Mouse (Mus musculus): Measurements from ENCODE around the gene Arhgap23. TPM values are rescaled to one million over a fixed set of nuclear protein-coding genes. Genes with fewer than 3 reads are reported as not detected.

The Arhgap23 gene
- polyA plus RNA-seq, 1 experiment from 2014 or later, result 4.0 TPM

DNA sequence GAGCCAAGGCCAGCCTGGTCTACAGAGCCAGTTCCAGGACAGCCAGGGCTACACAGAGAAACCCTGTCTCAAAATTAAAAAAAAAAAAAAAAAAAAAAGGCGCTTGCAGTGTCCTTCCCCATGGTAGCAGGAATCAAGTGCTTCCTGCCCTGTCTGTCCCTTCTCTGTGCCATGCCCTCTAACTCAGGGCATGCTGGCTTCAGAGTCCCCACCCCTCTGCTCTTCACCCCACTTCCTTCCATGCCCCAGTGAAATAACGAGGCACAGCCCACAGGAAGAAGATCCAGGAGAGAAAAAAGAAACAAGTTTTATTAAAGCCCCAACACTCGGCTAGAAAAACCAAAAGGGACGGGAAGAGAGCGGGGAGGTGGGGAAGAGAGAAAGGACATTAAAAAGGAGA lies 93.7 kb downstream of the Arhgap23 start:
- DNase-seq (ENCODE audit: low spot score), result no peak
- 55% methylated on average over 5 of the region's 5 CpGs for WGBS
- Histone ChIP-seq H3K4me1 (replicated peaks) (peaks cover 46% of the 10 kb centered on the region), H3K36me3 (no peaks in the 10 kb centered on the region), H3K4me3 (no peak overlapping the region), H3K9me3 (no peaks in the 10 kb centered on the region), H3K27ac (0 out of 2 replicates have a peak overlapping the region, but pooled peaks have one; percentile 23), H3K27me3 (ENCODE audit: insufficient read depth, poor library complexity, severe bottlenecking) (0 out of 2 replicates have a peak, but pooled peaks cover 19% of the 10 kb centered on the region)

DNA sequence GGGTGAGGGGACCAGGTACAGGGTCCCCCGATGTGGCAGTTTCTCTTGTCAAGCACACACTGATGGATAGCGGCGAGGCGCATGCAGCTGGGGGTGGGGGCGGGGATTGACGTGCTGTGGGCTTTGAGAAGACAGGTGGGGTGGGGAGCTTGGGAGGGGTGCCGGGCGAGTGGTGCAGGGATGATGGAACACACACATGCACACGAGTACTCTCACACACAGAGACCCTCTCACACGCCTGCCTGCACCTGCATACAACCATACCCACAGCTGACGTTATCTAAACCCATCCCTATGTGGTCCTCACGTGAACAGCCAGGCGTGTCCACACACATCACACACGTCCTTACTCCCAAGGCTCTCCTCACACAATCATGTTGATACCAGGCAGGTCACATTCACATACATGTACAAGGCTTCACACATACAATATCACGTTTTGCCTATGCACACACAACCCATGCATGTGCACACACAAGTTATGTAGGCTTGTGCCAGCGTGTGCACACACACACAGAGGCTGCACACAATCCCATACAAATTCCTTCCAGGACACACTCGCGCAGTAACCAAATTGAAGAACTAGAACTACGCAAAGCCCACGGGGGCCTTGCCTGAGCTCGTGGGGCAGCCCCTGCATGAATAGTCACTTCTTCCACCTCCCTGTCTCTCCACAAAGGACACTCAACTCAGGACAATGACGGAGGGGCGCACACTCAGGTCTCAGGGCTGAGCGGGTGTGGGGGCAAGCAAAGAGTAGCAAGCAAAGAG lies 94.6 kb downstream of the Arhgap23 start:
- H3K4me1 ChIP-seq (replicated peaks), result peaks cover 46% of the 10 kb centered on the region
- peaks cover 6% of the 10 kb centered on the region; the same call in 1 of the 2 replicates for H3K36me3 ChIP-seq
- H3K27ac ChIP-seq, result 0 out of 2 replicates have a peak overlapping the region, but pooled peaks have one; percentile 35
- DNase-seq (ENCODE audit: low spot score), result no peak
- 0 out of 2 replicates have a peak, but pooled peaks cover 14% of the 10 kb centered on the region for H3K27me3 ChIP-seq (ENCODE audit: insufficient read depth, poor library complexity, severe bottlenecking)
- 58% methylated on average over 24 of the region's 24 CpGs for WGBS
- no peaks in the 10 kb centered on the region for H3K9me3 ChIP-seq
- H3K4me3 ChIP-seq, result no peak overlapping the region

DNA sequence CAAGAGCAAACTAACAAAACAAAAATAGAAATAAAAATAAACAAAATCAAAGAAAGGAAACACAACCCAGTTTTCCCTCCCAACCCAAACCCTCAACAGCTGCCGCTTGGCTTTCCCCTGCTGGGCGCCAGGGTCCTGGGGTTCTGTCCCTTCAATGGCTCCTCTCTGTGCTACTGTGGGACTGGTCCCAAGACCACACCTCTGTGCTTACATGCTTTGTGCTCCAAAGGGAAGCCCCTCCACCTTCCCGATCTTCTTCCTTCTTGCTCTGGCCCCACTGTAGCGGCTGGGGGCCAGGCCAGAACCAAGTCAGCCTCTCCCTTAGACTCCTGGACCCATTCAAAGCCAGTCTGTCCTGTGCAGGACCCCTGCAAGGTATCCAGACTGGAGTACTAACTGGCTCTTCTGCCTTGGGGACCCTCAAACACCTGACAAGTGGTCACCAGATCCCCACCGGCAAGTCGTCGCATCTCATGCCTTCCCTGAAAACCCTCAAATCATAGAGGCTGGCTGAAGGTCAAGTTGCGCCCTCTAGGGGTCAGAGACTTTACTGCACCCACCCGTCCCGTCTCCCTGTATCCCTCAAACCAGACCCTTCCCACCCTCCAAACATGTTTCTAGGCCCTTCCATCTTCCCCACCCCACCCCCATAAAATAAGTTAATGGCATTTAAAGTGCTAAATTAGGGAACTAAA lies 95.8 kb downstream of the Arhgap23 start:
- DNase-seq (ENCODE audit: low spot score), result peak; percentile 85
- Histone ChIP-seq H3K27me3 (ENCODE audit: insufficient read depth, poor library complexity, severe bottlenecking) (0 out of 2 replicates have a peak, but pooled peaks cover 18% of the 10 kb centered on the region), H3K4me3 (peak overlapping the region; percentile 25), H3K9me3 (0 out of 2 replicates have a peak, but pooled peaks cover 3% of the 10 kb centered on the region), H3K4me1 (replicated peaks) (peaks cover 46% of the 10 kb centered on the region), H3K36me3 (peaks cover 16% of the 10 kb centered on the region), H3K27ac (peak overlapping the region; percentile 80)
- WGBS, result 16% methylated on average over 10 of the region's 10 CpGs

DNA sequence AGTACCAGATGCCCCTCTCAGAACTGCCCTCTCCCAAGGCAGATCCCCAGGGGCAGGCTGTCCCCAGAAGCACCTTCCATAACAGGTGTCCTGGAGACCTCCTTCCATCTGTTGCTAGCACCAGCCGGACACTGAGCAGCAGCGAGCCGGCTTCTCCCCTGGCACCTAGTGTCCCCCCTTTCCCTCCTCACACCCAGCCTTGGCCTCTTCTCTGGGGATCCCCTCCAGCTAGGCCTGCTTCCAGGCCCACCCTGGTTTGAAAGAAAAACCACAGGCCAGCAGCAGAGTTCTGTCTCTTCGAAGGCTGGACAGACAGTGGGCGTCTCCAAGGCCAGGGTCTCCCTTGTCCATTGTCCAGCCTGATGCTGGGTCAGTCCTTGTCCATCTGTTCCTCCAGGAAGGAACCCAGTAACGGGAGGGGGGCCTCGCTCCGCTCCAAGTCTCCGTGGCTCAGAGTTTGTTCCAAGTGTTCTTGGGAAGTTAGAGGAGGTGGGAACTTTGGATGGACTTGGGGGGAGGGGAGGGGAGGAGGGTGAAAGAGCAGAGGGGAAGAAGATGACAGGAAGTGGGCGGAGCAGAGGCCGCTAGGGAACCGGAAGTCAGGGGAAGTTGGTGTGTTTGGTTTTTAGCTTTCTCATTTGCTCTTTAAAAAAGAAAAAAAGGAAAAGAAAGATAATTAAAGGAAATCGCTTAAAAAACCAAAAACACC lies 96.5 kb downstream of the Arhgap23 start:
- peak overlapping the region; percentile 25 for H3K4me3 ChIP-seq
- H3K36me3 ChIP-seq, result peaks cover 16% of the 10 kb centered on the region
- H3K27ac ChIP-seq, result peak overlapping the region; percentile 80
- DNase-seq (ENCODE audit: low spot score), result peak; percentile 63
- 35% methylated on average over 13 of the region's 13 CpGs for WGBS
- 0 out of 2 replicates have a peak, but pooled peaks cover 3% of the 10 kb centered on the region for H3K9me3 ChIP-seq
- peaks cover 46% of the 10 kb centered on the region for H3K4me1 ChIP-seq (replicated peaks)
- 0 out of 2 replicates have a peak, but pooled peaks cover 18% of the 10 kb centered on the region for H3K27me3 ChIP-seq (ENCODE audit: insufficient read depth, poor library complexity, severe bottlenecking)

DNA sequence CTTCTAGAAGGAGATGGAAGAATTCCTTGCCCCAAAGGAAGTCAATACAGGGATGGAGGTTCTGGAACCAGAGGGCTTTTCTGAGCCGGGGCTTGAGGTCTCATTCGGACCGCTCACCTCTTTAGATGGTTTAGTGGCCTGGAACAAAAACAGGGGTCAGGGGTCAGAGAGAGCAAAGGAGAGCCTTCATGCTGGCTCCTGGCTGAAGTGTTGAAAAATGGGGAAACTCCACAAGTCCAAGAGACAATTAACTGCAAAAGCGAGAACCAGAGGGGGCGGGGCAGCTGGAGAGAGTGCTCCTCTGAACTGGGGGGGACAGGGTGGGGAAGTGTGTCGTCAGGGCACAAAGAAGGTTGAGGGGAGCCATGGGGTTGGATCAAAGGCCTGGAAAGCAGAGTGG lies 97.2 kb downstream of the Arhgap23 start:
- H3K27ac ChIP-seq, result peak overlapping the region; percentile 80

DNA sequence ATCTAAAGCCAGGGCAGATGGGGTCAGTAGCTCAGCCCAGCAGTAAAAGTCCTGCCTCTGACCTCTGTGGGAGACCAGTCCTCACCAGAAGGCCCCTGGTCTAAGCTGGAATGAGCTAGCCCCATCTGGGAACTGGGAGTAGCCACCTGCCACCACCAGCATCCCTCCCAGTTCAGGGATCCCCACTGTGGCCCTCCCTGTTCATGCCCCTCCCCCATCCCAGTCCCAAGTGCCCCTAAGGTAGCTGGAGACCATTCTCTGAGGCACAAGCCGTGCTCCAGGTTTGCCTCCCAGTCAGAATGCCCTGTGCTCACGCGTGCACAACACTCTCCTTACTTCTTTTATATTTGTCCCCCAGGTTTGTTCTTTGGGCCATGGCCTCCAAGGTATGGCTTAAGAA lies 97.7 kb downstream of the Arhgap23 start:
- H3K4me3 ChIP-seq, result 0 out of 2 replicates have a peak overlapping the region, but pooled peaks have one; percentile 25
- 0 out of 2 replicates have a peak, but pooled peaks cover 3% of the 10 kb centered on the region for H3K9me3 ChIP-seq
- DNase-seq (ENCODE audit: low spot score), result no peak
- WGBS, result 68% methylated on average over 3 of the region's 3 CpGs
- H3K4me1 ChIP-seq (replicated peaks), result peaks cover 46% of the 10 kb centered on the region
- H3K36me3 ChIP-seq, result peaks cover 16% of the 10 kb centered on the region
- H3K27me3 ChIP-seq (ENCODE audit: insufficient read depth, poor library complexity, severe bottlenecking), result 0 out of 2 replicates have a peak, but pooled peaks cover 22% of the 10 kb centered on the region
- peak overlapping the region; percentile 80 for H3K27ac ChIP-seq

More for the DNA sequence above, 97.2 kb downstream of the Arhgap23 start:
- Histone ChIP-seq H3K9me3 (0 out of 2 replicates have a peak, but pooled peaks cover 3% of the 10 kb centered on the region), H3K27me3 (ENCODE audit: insufficient read depth, poor library complexity, severe bottlenecking) (0 out of 2 replicates have a peak, but pooled peaks cover 22% of the 10 kb centered on the region), H3K4me1 (replicated peaks) (peaks cover 46% of the 10 kb centered on the region), H3K36me3 (peaks cover 16% of the 10 kb centered on the region), H3K4me3 (peak overlapping the region; percentile 25)
- DNase-seq (ENCODE audit: low spot score), result no peak
- 23% methylated on average over 6 of the region's 6 CpGs for WGBS

DNA sequence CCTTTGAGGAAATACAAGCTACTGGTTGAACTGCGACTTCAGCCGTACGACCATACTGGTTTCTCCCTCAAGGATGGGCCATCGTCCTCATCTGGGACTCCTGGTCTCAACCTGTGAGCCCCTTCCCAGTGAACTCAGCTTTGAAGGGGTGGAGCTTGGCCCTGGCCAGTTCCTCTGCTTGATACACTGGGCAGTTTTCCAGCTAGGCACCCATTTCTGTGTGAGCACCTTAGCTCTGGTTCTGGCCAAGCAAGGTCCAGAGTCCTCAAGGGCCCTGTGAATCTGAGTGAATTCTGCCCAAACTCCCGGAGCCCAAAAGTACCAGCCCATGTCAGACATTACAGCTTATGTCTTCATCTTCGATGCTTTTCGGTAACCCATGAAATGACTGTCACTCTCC lies 105.2 kb downstream of the Arhgap23 start:
- H3K9me3 ChIP-seq, result 0 out of 2 replicates have a peak, but pooled peaks cover under 1% of the 10 kb centered on the region
- peaks cover 20% of the 10 kb centered on the region; the same call in 1 of the 2 replicates for H3K27me3 ChIP-seq (ENCODE audit: insufficient read depth, poor library complexity, severe bottlenecking)
- H3K4me3 ChIP-seq, result no peak overlapping the region
- no peak for DNase-seq (ENCODE audit: low spot score)
- peaks cover 40% of the 10 kb centered on the region for H3K4me1 ChIP-seq (replicated peaks)
- peaks cover 45% of the 10 kb centered on the region for H3K36me3 ChIP-seq
- H3K27ac ChIP-seq, result no peak overlapping the region
- 91% methylated on average over 7 of the region's 7 CpGs for WGBS

DNA sequence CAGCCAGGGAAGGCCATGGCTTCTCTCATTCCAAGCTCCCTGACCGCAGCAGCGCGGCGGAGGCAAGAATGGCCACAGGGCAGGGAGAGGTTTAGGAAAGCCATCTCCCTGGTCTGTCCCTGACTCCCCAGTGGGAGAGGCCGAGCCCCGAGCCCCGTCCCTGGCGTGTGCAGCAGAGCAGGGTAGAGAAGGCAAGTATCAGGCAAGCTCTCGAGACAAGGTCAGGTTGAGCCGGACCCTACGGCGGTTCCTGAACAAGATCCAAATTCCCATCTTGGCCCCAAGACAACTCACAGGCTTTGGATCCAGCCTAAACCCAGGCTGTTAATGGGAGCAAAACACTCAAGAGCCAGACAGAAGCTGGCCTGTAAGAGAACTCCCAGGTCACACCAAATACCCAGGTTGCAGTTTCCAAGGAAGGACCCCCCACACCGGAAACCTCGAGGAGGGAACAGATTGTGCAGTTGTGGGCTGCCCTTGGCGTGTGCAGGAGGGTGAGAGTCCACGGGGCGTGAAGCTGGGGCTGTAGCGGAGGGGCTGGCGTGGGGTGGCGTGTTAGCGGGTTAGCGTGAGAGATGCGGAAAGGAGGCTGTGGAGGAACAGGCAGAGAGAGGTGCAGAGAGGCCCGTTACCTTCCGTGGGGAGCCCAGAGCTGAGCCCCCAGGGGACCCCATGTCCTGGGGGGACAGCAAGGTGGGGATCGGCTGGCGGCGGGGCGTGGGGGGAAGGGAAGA lies 106.6 kb downstream of the Arhgap23 start:
- H3K27me3 ChIP-seq (ENCODE audit: insufficient read depth, poor library complexity, severe bottlenecking), result peaks cover 17% of the 10 kb centered on the region; the same call in 1 of the 2 replicates
- no peak overlapping the region; the same call in 1 of the 2 replicates for H3K27ac ChIP-seq
- 84% methylated on average over 29 of the region's 29 CpGs for WGBS
- H3K4me1 ChIP-seq (replicated peaks), result peaks cover 50% of the 10 kb centered on the region
- no peak for DNase-seq (ENCODE audit: low spot score)
- H3K9me3 ChIP-seq, result no peaks in the 10 kb centered on the region
- no peak overlapping the region for H3K4me3 ChIP-seq
- peaks cover 50% of the 10 kb centered on the region for H3K36me3 ChIP-seq

DNA sequence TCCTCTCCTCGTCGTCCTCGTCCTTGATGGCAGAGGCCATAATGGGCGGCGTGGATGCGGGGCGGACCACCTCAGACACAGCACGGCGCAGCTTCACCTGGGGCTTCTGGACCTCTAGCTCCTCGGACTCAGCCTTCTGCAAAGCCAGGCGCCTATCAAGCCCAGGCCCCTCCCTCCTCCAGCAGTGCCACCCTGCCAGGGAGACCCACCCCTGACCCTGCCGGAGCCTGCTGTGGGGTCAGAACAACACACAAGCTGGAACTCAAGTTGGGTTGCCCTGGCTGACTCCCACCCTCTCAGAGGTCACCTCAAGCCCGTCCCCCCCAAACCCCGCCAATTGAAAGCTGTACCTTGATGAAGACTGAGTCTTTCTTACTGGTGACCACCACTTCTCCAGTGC lies 107.8 kb downstream of the Arhgap23 start:
- Histone ChIP-seq H3K36me3 (peaks cover 50% of the 10 kb centered on the region), H3K27ac (peak overlapping the region; percentile 82), H3K9me3 (no peaks in the 10 kb centered on the region), H3K4me1 (replicated peaks) (peaks cover 50% of the 10 kb centered on the region), H3K4me3 (no peak overlapping the region), H3K27me3 (ENCODE audit: insufficient read depth, poor library complexity, severe bottlenecking) (peaks cover 13% of the 10 kb centered on the region; the same call in 1 of the 2 replicates)
- WGBS, result 83% methylated on average over 14 of the region's 14 CpGs
- no peak for DNase-seq (ENCODE audit: low spot score)

DNA sequence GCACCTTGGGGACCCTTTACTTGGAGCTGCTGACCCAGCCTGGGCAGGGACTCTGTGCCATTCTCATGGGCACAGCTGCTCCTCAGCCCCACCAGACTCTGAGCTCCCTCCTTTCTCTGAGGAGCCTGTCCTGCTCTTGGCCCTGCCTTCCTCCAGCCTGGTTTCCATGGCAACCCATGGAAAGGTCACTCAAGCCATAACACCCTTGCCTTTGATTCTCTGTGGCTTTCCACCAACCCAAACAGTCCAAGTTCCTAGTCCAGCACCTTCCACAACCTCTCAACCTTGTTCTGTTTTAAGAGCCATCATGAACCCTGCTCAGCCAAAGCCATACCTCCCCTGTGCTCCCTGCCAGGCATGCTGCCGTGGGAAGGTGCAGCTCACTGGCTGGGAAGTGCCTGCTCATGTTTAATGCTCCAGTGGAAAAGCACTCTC lies 108.5 kb downstream of the Arhgap23 start:
- Histone ChIP-seq H3K27ac (peak overlapping the region; percentile 82), H3K4me3 (peak overlapping the region; percentile 12), H3K36me3 (peaks cover 42% of the 10 kb centered on the region), H3K9me3 (no peaks in the 10 kb centered on the region), H3K27me3 (ENCODE audit: insufficient read depth, poor library complexity, severe bottlenecking) (peaks cover 13% of the 10 kb centered on the region; the same call in 1 of the 2 replicates), H3K4me1 (replicated peaks) (peaks cover 50% of the 10 kb centered on the region)
- WGBS, result 14% methylated on average over 1 of the region's 1 CpGs
- peak; percentile 66 for DNase-seq (ENCODE audit: low spot score)

DNA sequence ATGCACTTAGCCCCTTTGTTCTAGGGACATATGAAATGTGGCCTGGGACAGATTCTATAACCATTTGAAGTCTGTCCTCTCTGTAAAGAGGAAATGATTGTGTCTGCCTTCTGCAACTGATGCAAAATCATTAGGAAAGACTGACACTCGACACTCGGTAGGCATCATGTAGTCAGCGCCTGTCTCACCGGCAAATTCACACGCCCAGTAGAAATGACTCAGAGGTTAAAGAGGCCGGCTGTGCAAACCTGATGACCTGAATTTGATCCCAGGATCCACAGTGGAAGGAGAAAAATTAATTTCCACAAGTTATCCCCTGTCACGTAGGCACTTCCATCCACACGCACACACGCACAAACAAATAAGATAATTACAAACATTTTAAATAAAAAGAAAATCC lies 109.0 kb downstream of the Arhgap23 start:
- Histone ChIP-seq H3K9me3 (no peaks in the 10 kb centered on the region), H3K27me3 (ENCODE audit: insufficient read depth, poor library complexity, severe bottlenecking) (peaks cover 13% of the 10 kb centered on the region; the same call in 1 of the 2 replicates), H3K4me1 (replicated peaks) (peaks cover 50% of the 10 kb centered on the region), H3K27ac (peak overlapping the region; percentile 82), H3K36me3 (peaks cover 38% of the 10 kb centered on the region), H3K4me3 (peak overlapping the region; percentile 12; the same call in 1 of the 2 replicates)
- DNase-seq (ENCODE audit: low spot score), result no peak
- WGBS, result 62% methylated on average over 9 of the region's 9 CpGs
